Mouse (Mus musculus): ENCODE measurements around the gene Nkx2-5. TPM values are rescaled to one million over a fixed set of nuclear protein-coding genes. Genes with fewer than 3 reads are reported as not detected.

Gene Nkx2-5
- total and polyA plus RNA-seq, 3 experiments: 0.26 TPM; not detected in 2

DNA sequence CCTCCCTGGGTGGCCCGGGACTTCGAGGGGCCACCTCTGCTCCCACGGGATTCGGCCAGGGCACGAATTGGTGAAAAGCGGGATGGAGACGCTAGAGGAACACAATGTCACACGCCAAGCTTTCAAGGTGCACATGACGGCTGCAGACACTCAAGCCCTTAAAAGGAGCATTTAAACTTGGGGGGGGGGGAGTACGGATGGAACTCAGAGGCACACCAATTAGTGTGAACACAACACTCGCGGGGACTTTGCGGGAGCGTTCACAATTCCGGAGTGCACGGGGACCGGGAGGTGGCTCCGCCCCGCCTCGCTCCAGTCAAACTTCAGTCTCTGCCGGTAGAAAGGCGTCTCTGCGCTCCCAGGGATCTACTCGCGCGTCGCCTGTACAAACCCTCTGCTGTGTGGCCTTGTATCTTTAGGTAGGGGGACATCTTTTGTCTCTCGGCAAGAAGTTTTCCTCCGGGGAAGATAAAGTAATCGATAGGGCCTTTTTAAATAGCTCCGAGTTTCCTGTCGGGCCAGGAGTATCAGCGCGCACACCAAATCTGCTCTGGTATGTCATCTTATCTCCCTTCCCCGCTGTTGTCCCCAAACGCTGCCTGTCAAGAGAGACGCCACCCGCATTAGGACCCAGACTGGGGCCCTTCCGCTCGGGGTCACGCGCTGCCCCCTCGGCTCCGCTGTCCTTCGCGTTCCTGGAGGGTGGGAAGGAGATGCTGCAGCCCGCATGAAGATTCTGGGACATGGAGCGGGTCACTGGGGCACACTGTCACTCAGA is 5.7 kb upstream of the Nkx2-5 start:
- DNase-seq: peak; percentile 54

DNA sequence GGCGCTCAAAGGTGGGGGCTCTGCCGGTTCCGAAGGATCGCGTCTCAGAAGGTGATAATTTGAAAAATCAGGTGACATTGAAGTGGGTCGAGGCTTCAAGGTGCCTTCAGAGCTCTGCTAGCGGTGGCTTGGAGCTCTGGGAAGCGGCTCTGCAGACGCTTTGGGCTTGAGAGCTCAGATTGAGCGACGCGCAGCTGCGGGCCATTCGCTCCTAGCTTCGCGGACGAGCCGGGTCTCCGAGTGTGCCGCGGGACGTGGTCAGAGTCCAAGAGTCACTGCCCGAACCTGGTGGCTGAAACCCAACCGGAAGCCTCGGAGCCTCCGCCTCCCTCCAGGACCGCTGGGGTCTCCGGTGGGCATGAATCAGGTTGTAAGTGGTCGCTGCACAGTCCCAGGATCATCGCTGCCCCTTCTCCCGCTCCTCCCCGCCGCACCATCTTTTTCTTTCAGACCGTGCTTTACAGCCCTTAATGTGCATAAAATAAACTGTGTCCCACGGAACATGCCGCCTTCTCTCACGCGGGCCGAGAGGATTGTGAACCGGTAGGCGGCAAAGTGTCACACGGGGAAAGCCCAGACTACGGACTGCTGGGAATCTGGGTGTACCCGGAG is 5.0 kb upstream of the Nkx2-5 start:
- peak; percentile 34 for DNase-seq

DNA sequence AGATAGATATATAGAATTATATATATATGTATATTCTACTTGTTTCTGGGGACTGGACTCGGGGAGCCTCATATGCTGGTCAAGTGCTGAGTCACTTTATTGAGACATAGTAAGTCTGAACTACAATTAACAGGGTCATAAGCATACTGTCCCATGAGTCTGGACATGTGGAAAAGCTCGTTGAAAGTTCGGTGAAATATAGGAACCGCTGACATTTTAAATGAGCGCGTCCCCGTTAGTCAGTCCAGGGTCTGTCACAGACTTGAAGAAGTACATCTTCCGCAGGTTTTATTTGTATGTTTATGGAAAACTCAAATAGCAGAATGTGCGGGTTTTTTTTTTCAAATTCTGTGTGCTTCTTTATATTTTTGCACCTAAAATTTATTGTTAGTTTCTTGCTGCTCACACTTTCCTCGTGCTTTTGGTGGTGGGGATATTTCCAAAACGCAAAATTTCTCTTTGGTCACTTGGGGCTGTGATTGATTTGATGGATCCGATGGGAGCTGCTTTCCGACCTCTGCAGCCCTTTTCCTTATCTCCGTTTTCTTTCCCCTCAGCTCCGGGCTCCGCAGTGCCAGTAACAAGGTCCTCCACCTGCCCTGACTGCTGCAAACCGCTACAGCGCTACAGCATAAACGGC is 4.4 kb upstream of the Nkx2-5 start:
- DNase-seq: no peak

DNA sequence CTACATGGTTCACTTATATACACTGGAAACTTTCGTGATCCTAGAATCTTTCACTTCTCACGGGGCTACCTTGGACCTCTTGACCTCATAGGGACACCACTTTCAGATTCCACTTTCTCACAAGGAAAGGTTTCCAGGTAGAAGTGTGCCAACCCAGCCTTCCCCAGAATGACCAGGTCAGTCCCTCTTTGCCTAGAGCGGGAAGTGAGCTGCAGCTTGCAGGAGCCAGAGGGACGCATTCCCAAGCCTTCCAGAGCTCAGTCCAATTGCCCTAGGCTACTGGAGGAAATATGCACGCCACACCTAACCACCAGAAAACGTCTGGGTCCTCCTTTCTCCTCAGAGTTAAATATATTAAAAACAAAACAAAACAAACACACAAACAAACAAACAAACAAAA is 3.4 kb upstream of the Nkx2-5 start:
- DNase-seq: no peak

DNA sequence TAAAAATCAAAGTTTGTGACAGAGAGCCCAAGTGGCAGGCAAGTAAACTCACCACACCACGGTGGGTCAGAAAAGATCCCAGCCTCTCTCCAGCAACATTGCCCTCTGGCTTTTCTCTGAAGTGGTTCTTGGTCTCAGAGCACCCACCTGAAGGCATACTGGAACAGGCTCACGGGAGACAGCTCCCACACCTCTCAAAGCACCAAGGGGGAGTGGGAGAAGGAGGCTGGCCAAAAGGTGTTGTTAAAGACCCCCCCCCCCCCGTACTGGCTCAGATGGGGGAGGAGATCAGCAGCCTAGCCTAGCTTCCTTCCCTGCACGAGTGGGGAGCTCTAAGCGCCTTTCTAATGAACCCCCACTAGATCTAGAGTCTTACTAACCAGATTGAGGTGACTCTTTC is 3.0 kb upstream of the Nkx2-5 start:
- no peak for DNase-seq

DNA sequence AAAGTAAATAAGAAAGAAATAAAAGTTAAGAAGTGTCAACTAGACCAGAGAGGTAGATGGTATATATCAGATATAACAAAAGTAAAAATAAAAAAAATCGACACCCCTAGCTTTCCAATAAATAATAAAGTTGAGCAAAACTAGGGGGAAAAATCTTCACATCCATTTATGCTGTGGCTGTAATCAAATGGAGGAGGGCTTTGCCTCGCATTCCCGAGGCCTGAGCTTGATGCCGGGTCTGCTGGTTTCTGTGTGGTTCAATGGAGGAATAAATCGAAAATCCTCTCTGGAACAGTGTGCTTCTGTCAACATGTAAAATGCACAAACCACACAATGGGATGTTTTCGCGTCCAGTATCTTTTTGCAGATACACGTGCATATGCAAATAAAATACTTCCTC is 1.6 kb upstream of the Nkx2-5 start:
- no peak for DNase-seq

DNA sequence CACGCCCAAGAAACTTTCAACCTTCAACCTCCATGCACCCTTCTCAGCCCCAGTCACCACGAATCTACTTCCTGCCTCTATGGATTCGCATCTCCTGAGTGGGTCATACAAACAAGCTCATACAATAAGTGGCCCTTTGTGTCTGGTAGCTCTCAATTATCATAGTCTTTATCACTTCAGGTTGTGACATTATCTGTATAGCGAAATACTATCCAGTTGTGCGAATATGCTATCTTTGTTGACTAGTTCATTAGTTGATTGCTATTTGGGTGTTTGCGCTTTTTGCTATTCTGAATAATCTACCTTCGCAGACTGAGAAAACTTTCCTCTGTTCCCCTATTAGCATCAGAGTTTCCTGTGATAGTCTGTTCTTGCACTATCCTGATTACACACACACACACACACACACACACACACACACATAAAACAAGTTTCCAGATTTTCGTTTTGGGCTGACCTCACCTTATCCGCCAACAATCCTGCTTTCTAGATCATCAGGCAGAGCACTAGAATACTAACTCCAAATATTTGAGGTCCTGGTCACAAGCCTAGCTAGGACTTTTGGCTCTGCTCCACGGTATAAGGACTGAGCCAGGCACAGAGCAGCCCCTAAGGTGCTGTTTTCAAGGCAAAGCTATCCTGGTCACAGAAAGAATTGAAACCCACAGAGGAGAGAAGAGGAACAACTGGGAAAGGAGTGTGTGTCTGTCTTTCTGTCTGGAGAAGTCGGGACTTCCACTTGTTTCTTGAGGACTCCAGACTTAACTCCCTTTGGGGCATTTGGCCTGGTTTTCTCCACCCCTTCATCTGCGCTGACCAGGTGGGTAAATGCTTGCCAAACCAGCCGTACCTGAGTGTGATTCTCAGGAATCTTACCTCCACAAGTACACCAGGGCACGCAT is 591 bp upstream of the Nkx2-5 start:
- DNase-seq: no peak

DNA sequence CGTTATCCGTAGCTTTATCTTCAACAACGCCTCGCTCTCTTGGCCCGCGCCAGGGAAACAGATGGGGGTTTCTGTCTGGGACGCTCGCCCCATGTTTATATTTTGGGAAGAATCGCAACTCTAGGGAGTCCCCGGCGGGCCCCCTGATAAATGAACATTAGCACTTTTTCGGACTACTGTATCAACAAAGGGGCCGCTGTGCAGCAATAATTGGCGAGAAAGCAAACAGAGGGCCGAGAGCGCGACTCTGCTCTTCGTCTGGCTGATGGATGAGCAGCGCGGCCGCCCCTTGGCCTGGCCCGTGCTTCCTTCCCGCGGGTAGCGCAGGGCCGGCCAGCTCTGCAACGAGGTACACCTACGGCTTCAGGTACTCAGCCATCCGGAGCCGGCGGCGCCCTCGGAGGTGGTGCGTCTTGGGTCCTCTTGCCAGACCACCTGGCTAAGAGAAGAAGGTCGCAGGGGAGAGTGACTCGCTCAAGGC is 398 bp downstream of the Nkx2-5 start:
- DNase-seq: no peak

DNA sequence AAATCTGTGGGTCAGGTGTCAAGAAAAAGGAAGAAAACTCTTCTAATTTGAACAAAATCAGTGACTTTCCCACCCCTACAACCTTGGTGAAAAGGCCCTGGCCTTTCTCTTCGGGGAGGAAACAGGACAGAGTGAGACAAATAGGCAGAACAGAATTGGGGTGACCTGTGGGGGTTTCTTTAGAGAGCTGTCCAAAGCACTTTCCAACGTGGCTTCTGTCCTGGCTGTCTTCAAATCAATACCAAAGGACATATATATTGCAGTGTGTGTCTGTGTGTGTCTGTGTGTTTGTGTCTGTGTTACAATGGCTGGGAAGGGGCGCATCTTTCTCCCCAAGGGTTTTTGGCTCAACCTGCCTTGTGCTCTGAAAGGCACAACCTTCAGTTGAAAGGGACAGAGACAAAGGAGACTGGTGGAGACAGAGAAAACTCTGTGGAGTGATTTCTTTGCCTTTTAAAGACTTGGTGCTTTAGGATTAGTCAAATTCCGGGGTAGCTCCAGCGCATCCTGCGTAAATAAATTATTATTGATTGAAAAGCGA is 1.0 kb downstream of the Nkx2-5 start:
- no peak for DNase-seq

DNA sequence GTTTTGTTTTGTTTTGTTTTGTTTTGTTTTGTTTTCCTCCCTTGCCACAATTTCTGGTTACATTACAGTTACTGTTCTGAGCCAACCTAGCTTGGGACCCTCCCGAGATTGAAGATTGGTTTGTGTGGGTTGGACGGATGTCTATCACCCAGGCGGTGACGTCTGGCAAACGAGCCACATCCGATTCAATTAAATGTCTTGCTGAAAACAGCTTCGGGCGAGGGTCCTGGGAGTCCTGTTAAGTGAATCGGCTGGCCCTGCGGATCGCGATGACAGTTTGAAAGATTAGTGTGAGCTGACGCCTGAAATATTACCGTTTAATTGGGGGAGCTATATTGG is 1.6 kb downstream of the Nkx2-5 start:
- no peak for DNase-seq

DNA sequence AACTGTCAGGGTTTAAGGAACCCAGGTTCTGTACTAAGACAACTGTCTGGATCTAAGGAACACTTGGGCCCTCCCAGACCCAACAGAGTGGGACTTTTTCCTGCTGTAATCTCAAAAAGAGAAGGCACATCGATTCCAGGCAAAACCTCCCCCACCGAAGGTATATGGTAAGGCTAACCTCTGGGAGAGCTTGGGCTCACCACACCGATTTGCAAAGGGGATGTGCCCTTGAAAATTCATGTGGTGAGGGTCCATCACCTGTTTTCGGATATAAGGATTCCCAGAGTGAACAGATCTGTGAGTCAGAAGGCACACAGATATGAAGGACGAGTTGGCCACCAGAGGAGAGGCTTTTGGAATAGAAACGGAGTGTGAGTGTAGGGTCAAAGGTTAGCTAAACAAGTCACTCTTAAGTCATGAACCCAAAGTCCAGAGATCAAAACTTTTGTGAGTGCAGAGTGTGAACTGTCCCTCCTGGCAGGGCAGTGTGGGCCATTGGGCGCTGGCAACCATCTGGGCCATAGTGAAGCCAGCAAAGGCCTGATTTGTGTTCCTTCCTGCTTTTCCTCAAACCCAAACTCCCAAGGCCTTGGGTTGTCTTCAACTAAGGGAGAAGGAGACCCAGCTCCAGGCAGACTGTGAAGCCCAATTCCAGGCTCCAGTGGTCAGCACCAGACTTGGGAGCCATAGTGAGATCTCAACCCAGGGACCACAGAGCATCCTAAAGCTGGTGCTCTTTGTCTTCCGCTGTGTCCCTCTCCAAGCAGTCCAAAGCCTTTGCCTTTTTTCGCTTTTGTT is 2.2 kb downstream of the Nkx2-5 start:
- DNase-seq: no peak

DNA sequence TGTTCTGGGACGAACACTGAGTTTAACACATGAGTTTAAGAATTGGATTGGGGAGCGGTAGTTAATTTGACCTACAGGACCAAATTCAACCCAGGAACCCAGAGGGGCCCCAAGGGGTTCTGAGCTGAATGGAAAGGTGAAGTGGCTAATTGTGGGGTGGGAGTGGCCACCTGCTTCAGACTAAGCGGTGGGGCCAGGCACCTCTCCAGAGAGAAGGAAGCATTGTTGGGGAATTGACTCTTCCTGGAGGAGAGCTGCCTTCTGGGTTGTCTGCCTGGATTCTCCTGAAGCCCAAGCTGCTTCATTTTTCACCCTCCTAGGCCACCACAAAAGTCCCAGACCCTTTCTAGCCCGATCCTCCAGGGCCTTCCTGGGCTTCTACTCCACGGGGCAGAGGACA is 2.8 kb downstream of the Nkx2-5 start:
- DNase-seq: no peak

DNA sequence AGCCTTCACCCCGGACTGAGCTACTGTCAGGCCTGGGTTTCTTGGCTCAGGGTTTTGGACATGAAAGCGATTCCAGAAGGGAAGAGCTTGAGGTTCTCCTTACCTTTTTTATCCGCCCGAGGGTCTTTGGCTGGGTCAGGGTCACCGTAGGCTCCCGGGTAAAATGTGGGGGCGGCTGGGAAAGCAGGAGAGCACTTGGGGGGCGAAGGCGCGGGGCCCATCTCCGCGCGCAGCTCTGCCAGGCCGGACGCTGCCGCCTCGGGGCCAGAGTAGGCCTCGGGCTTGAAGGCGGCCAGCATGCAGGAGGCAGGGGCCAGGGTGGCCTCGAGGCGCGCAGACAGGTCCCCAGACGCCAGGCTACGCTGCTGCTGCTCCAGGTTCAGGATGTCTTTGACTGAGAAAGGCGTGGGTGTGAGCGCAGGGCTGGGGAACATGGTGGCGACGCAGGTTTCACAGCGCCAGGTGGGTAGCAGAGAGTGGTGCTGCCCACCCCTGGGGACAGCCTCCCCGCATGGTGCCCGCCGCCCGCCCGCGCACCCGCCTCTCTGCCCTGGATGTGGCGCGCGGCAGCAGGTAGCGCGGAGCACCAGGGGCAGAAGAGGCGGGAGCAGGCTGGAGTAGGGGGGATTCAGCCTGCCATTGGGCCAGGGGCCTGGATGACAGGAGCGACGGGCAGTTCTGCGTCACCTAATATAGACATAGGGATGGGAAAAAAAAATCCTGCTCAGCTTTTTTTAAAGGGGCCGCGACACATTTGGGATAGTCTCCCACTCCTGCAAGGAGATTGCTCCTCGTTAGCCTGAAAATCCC is 3.7 kb downstream of the Nkx2-5 start:
- no peak for DNase-seq

DNA sequence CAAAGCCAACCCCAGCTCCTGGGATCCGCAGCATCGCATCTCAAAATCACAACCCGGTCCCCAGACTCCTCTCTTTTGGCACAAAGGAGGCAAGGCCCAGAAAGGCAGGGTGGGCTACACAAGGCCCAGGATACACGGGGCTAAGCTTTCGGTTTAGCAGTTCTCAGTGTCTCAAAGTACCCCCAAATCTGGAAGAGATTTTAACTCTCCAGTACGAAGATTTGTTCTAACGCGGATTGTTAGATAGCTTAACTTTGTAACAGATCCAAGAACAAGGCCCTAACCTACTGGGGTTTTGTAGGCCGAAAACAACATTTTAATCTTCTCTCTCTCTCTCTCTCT is 4.4 kb downstream of the Nkx2-5 start:
- no peak for DNase-seq

DNA sequence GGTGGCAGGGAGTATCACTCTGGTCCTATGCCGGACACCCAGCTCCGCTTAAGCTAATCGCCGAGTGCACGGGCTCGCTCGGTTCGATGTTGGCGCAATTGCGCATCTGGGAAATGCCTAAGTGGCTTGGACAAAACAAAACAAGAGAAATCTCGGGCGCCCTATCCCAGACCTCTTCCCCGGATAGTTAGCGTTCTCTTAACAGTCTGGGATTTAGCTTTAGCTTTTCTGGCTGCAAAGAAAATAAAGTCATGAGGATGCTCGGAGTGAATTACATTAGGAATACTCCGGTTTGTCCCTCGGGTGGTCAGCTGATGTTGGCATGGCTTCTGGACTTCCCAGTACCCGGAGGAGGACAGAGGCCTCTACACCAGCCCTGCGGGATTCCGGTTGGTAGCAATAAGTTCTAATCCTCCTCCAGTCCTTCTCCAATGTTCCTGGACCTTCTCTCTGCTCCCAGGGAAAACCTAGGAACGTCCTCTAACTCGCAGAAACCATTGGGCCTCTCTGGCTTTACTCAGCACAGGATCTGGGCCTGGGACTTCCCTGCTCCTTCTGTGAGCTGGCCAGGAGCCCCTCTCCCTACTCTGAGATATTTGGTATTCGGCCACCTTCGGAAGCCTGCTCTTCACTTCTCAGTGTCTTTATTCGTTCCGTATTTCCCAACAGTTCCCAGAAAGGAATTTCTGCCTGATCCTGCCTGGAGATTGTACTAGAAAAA is 4.9 kb downstream of the Nkx2-5 start:
- DNase-seq: no peak

DNA sequence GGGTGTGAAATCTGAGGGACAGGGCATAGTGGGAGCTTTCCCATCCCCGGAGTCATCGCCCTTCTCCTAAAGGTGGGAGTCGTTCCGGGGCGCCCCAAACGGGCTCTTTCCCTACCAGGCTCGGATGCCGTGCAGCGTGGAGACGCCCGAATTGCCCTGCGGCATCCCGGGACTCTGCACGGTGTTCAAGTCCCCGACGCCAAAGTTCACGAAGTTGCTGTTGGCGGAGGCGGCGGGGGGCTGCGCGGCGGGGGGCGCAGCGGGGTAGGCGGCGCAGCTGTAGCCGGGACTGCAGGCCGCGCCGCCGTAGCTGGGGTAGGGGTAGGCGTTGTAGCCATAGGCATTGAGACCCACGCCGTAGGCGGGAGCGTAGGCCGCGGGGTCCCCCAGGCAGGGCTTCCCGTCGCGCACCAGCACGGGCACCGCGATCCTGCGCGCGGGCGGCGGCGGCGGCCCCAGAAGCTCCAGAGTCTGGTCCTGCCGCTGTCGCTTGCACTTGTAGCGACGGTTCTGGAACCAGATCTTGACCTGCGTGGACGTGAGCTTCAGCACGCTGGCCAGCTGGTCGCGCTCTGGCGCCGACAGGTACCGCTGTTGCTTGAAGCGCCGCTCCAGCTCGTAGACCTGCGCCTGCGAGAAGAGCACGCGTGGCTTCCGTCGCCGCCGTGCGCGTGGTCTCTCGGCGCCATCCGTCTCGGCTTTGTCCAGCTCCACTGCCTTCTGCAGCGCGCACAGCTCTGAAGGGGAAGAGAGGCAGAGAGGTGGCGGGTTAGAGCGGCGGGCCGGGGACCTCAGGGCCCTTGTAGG is 5.7 kb downstream of the Nkx2-5 start:
- peak; percentile 18 for DNase-seq

DNA sequence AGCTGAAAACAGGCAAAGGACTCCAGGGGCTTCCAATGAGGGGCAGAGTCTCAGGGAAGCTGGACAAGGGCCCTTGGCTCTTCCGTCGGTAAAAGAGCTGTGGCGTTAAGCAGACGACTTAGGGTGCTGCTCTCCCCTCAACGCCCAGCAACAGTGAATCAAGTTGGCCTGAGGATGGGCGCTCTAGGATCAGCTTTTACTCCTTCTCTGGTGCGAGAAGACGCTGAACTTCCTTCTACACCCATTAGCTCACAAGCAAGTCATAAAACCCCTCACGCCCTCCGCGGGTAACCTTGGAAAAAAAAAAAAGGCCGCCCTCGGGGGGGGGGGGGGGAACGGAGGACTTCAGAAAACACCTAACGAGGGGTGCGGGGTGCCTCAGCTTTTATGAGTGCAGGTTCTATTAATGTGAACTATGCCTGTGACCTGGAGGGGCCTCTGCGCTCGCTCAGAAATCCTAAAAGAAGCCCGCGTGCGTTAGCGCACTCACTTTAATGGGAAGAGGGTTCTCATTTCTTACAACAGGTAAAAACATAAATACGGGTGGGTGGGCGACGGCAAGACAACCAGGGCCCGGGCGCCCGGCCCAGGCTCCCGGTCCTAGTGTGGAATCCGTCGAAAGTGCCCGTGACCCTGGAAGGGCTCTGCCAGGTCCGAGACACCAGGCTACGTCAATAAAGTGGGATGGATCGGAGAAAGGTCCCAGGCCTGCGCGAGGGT is 6.5 kb downstream of the Nkx2-5 start:
- no peak for DNase-seq

DNA sequence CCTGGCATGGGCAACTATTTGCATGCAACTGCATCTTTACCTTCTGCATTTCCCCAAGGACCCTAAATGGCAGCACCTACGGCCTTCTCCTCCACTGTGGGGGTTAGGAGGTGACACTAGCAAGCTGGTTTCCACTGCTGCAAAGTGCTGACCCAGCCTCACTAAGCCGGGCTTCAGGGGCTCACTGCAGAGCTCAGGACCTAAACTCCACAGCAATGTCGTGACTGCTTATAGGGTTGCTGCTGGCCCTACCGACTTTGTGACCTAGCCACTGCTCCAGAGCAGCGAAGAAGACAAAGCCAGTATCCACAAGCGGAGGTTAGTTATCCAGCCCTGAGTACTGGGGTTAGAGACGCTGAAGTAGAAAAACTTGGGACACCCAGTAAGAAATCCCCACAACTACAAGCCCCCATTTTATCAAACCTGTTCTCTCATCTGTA is 7.2 kb downstream of the Nkx2-5 start:
- DNase-seq: no peak
